Mouse (Mus musculus) hindbrain, embryonic 11.5 days (tissue): ENCODE data around the gene Gm13277. TPM values are rescaled to one million over a fixed set of nuclear protein-coding genes. Genes with fewer than 3 reads are reported as not detected.
A peak's percentile ranks its signal among the peaks of the same experiment; 100 is the strongest.
"Not testable (repeated sequence)": the region's sequence is repeated elsewhere in the genome, so short reads cannot be mapped to it uniquely, and the experiment has no call there.

Experiments
- ATAC-seq: fragments of 200-750 bp; cut with Nextera tagmentation; 2 replicates; pipeline ENCODE4 v1.8.0; 2017; ENCODE audit warnings: mild to moderate bottlenecking, moderate TSS enrichment, moderate library complexity; ENCODE audit not compliant: low FRiP score
- DNase-seq: peaks from one replicate; pipeline ENCODE4 v3.0.0-alpha.2; 2015; ENCODE audit warnings: low spot score
- H3K27ac ChIP-seq: fragments of 300-500 bp; sonication (generic); 2 replicates; pipeline ENCODE4 v1.5.1; 2014; ENCODE audit warnings: mild to moderate bottlenecking, low read depth, low read length
- H3K27me3 ChIP-seq: fragments of 300-500 bp; sonication (generic); 2 replicates; pipeline ENCODE4 v1.6.1; 2014; ENCODE audit warnings: mild to moderate bottlenecking, low read length, moderate library complexity, mixed read lengths; ENCODE audit not compliant: control insufficient read depth, insufficient read depth
- H3K36me3 ChIP-seq: fragments of 300-500 bp; sonication (generic); 2 replicates; pipeline ENCODE4 v1.6.1; 2014; ENCODE audit warnings: mild to moderate bottlenecking, low read length, moderate library complexity, mixed read lengths; ENCODE audit not compliant: control insufficient read depth, insufficient read depth
- H3K4me1 ChIP-seq: fragments of 300-500 bp; sonication (generic); replicated peaks from 2 replicates; pipeline ENCODE4 v1.6.1; 2014; ENCODE audit warnings: low read length, mixed read lengths; ENCODE audit not compliant: control insufficient read depth, insufficient read depth
- H3K4me2 ChIP-seq: fragments of 300-500 bp; sonication (generic); replicated peaks from 2 replicates; pipeline ENCODE4 v1.6.1; 2014; ENCODE audit warnings: mild to moderate bottlenecking, low read depth, low read length
- H3K4me3 ChIP-seq: fragments of 300-500 bp; sonication (generic); 2 replicates; pipeline ENCODE4 v1.5.1; 2014; ENCODE audit warnings: low read depth, low read length
- H3K9ac ChIP-seq: fragments of 300-500 bp; sonication (generic); 2 replicates; pipeline ENCODE4 v1.6.1; 2014; ENCODE audit warnings: low read depth, low read length
- H3K9me3 ChIP-seq: fragments of 300-500 bp; sonication (generic); 2 replicates; pipeline ENCODE4 v1.6.1; 2016; ENCODE audit warnings: low read length; ENCODE audit not compliant: control insufficient read depth
- WGBS: fragments of 180-500 bp; shearing (Covaris S2); extraction: QIAGEN DNeasy Blood & Tissue Kit; methylation state at CpG from one replicate; pipeline ENCODE4 v1.1.7; 2014; 5-methylcytosine and 5-hydroxymethylcytosine counted together
- polyA plus RNA-seq: library from polyadenylated mRNA; unstranded; fragments of >200 nt; fragmentation: Nextera tagmentation; extraction: Ambion mirVana; gene quantifications from 2 replicates; pipeline ENCODE4 v1.2.1, GENCODE M21; 2014

The Gm13277 gene
- polyA plus RNA-seq, 1 experiment from 2014 or later = not detected

DNA sequence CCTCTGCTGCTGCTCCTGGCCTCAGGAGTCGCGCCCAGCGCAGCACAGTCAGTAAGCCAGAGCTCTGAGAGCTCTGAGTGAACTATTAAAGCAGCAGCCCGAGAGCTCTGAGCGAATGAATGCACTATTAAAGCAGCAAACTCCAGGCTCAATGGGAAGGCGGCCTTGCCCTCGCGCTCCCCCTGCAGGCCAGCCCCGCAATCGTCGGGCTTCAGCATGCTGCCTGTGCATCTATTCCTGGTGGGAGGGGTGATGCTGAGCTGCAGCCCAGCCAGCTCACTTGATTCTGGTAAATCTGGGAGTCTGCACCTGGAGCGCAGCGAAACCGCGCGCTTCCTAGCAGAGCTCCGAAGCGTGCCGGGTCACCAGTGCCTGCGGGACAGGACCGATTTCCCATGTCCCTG lies 30.8 kb upstream of the Gm13277 start:
- not testable (repeated sequence) for H3K36me3 ChIP-seq, H3K9me3 ChIP-seq, H3K4me1 ChIP-seq, H3K27me3 ChIP-seq, H3K9ac ChIP-seq
- ATAC-seq (peak; percentile 100), DNase-seq (peak; percentile 81)
- Histone ChIP-seq H3K4me3 (peak overlapping the region; percentile 44), H3K27ac (peak overlapping the region; percentile 49), H3K4me2 (peak overlapping the region; percentile 68)
- WGBS = under 1% methylated on average over 18 of the region's 21 CpGs

DNA sequence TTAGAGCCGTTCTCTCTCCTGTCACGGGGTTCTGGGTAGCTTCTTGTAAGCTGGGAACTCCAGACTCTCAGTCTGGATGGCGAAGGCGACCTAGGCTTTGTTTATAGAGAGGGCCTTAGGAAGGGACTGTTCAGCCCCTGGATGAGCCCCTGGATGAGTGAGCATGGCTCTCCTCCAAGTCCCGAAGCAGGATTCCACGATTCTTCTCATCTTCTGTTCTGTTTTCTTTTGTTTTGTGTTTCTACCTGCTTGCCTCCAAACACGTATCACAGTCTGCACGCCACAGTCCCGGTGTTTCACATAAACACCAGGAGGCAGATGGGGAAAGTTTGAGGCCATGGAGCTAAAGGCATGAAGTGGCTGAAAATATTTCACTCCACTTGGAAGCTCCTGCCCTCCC lies 29.7 kb upstream of the Gm13277 start:
- H3K27ac ChIP-seq, DNase-seq, ATAC-seq, H3K36me3 ChIP-seq, H3K4me2 ChIP-seq, H3K9ac ChIP-seq, H3K9me3 ChIP-seq, H3K27me3 ChIP-seq, H3K4me3 ChIP-seq, H3K4me1 ChIP-seq: not testable (repeated sequence)
- WGBS = 82% methylated on average over 9 of the region's 9 CpGs

DNA sequence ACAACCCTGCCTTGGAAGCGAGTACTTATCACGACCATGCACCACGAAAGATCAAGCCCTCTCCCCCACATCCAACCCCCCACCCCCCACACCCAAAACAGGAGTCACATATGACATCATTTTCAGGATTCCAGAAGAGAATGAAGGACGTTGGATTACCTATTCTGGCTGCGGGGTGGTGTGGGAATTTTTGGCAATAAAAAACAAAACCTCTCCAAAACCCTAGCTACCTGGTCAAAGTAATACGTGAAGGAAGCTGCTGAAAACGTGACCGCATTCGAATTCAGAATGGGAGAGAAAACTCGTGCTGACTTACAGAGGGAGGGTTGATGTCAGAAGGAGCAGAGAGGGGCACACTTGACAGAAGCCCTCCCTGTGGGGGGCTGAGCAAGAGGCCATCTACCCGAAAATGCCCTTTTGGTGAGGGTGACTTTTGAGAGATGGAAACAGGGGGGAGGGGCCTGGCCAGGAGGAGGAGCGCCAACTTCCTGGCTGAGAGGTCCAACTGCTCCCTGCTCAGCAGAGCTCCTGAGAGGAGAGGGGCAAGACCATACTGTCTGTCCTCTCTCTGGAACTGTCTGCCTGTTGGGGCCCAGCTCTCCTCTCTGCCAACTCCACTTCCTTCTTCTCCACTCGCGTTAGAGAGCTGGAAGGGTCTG lies 28.7 kb upstream of the Gm13277 start, which contains the start of gene Gm13283:
Gene Gm13283 (plus strand): TSS at position 510 of the 659 bp plus-strand sequence.
- H3K4me2 ChIP-seq = peak within 1 kb of the TSS; percentile 29
- not testable (repeated sequence) for H3K9me3 ChIP-seq, DNase-seq, H3K27ac ChIP-seq, H3K27me3 ChIP-seq, H3K4me1 ChIP-seq, ATAC-seq, H3K36me3 ChIP-seq, H3K9ac ChIP-seq
- 39% methylated on average over 6 of the region's 14 CpGs for WGBS
- 0 out of 2 replicates have a peak within 1 kb of the TSS, but pooled peaks have one; percentile 13 for H3K4me3 ChIP-seq

DNA sequence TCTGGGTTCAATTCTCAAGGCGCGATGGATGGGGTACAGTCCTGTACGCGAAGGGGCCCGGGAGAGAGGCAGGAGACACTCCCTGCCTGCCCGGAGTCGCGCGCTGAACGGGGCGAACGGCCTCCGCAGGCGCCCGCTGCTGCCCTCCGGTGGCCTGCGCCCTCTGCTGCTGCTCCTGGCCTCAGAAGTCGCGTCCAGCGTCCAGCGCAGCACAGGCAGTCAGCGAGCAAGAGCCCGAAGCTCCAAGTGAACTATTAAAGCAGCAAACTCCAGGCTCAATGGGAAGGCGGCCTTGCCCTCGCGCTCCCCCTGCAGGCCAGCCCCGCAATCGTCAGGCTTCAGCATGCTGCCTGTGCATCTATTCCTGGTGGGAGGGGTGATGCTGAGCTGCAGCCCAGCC lies 28.0 kb upstream of the Gm13277 start:
- not testable (repeated sequence) for H3K9me3 ChIP-seq, H3K27me3 ChIP-seq, H3K36me3 ChIP-seq, ATAC-seq, H3K4me1 ChIP-seq, H3K9ac ChIP-seq, H3K27ac ChIP-seq
- DNase-seq = peak; percentile 66
- Histone ChIP-seq H3K4me3 (0 out of 2 replicates have a peak overlapping the region, but pooled peaks have one; percentile 13), H3K4me2 (peak overlapping the region; percentile 29)
- WGBS = 1% methylated on average over 11 of the region's 28 CpGs

DNA sequence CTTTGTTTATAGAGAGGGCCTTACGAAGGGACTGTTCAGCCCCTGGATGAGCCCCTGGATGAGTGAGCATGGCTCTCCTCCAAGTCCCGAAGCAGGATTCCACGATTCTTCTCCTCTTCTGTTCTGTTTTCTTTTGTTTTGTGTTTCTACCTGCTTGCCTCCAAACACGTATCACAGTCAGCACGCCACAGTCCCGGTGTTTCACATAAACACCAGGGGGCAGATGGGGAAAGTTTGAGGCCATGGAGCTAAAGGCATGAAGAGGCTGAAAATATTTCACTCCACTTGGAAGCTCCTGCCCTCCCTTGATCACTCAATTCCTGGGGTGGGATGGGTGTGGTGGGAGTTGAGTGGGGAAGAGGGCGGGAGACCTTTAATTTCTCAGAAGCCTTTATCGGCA lies 26.7 kb upstream of the Gm13277 start:
- DNase-seq, H3K27me3 ChIP-seq, H3K27ac ChIP-seq, H3K9ac ChIP-seq, H3K36me3 ChIP-seq, H3K4me2 ChIP-seq, H3K4me3 ChIP-seq, ATAC-seq, H3K4me1 ChIP-seq, H3K9me3 ChIP-seq: not testable (repeated sequence)
- WGBS = 73% methylated on average over 6 of the region's 8 CpGs

DNA sequence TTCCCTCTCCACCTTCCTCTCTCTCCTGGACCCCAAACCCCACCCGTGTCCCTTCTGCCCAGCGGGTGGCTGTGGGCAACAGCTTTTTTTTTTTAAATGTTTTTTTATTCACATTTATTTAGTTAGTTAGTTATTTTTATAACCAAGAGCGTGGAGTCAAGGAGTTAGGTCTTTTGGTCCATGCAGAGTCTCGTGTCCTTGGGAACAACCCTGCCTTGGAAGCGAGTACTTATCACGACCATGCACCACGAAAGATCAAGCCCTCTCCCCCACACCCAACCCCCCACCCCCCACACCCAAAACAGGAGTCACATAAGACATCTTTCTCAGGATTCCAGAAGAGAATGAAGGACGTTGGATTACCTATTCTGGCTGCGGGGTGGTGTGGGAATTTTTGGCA lies 26.1 kb upstream of the Gm13277 start:
- not testable (repeated sequence) for DNase-seq, H3K9me3 ChIP-seq, H3K4me3 ChIP-seq, H3K27me3 ChIP-seq, H3K27ac ChIP-seq, H3K9ac ChIP-seq, ATAC-seq, H3K4me1 ChIP-seq, H3K36me3 ChIP-seq, H3K4me2 ChIP-seq
- WGBS = 49% methylated on average over 8 of the region's 9 CpGs

DNA sequence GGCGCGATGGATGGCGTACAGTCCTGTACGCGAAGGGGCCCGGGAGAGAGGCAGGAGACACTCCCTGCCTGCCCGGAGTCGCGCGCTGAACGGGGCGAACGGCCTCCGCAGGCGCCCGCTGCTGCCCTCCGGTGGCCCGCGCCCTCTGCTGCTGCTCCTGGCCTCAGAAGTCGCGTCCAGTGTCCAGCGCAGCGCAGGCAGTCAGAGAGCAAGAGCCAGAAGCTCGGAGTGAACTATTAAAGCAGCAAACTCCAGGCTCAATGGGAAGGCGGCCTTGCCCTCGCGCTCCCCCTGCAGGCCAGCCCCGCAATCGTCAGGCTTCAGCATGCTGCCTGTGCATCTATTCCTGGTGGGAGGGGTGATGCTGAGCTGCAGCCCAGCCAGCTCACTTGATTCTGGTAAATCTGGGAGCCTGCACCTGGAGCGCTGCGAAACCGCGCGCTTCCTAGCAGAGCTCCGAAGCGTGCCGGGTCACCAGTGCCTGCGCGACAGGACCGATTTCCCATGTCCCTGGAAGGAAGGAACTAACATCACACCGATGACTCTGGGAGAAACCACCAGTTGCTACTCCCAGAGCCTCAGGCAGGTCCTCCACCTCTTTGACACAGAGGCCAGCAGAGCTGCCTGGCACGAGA lies 24.9 kb upstream of the Gm13277 start:
- H3K9ac ChIP-seq, H3K36me3 ChIP-seq, ATAC-seq, H3K27me3 ChIP-seq, H3K27ac ChIP-seq, H3K4me1 ChIP-seq, H3K9me3 ChIP-seq: not testable (repeated sequence)
- whole genome bisulfite sequencing = 4% methylated on average over 23 of the region's 42 CpGs
- peak overlapping the region; percentile 18; the same call in 1 of the 2 replicates for H3K4me3 ChIP-seq
- peak; percentile 56 for DNase-seq
- peak overlapping the region; percentile 39 for H3K4me2 ChIP-seq

DNA sequence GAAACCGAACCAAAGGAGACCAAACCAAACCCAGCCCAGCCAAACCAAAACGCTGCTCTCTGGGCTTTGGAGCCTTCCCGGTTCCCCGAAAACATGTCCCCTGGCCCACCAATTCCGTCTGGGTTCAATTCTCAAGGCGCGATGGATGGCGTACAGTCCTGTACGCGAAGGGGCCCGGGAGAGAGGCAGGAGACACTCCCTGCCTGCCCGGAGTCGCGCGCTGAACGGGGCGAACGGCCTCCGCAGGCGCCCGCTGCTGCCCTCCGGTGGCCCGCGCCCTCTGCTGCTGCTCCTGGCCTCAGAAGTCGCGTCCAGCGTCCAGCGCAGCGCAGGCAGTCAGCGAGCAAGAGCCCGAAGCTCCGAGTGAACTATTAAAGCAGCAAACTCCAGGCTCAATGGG lies 14.9 kb upstream of the Gm13277 start, which contains the start of gene Gm13290:
Gene Gm13290 (plus strand): TSS at position 301 of the 400 bp plus-strand sequence.
- H3K4me1 ChIP-seq, H3K4me2 ChIP-seq, DNase-seq, H3K27ac ChIP-seq, H3K9me3 ChIP-seq, H3K27me3 ChIP-seq, H3K36me3 ChIP-seq, H3K4me3 ChIP-seq, ATAC-seq, H3K9ac ChIP-seq: not testable (repeated sequence)
- WGBS = no CpG with 5 or more reads among the region's 32 CpGs

DNA sequence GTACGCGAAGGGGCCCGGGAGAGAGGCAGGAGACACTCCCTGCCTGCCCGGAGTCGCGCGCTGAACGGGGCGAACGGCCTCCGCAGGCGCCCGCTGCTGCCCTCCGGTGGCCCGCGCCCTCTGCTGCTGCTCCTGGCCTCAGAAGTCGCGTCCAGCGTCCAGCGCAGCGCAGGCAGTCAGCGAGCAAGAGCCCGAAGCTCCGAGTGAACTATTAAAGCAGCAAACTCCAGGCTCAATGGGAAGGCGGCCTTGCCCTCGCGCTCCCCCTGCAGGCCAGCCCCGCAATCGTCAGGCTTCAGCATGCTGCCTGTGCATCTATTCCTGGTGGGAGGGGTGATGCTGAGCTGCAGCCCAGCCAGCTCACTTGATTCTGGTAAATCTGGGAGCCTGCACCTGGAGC lies 11.8 kb upstream of the Gm13277 start, which contains the start of gene Gm13289:
Gene Gm13289 (plus strand): TSS at position 301 of the 400 bp plus-strand sequence.
- H3K4me2 ChIP-seq, ATAC-seq, H3K27ac ChIP-seq, H3K9me3 ChIP-seq, H3K4me3 ChIP-seq, H3K27me3 ChIP-seq, H3K36me3 ChIP-seq, DNase-seq, H3K9ac ChIP-seq, H3K4me1 ChIP-seq: not testable (repeated sequence)
- WGBS = no CpG with 5 or more reads among the region's 29 CpGs
